Mouse (Mus musculus): ENCODE results near the gene Mtg2. TPM values are rescaled to one million over a fixed set of nuclear protein-coding genes. Genes with fewer than 3 reads are reported as not detected.

Gene Mtg2
- polyA plus RNA-seq, 1 experiment from 2014 or later: 33.1 TPM

GRCm38 (mm10) chr2:180047980-180048635 lies 22.3 kb upstream of the Mtg2 start:
- H3K9me3 ChIP-seq (ENCODE audit: control insufficient read depth, low read length): no peaks in the 10 kb centered on the region

GRCm38 (mm10) chr2:180050986-180051385 lies 19.4 kb upstream of the Mtg2 start:
- H3K9me3 ChIP-seq (ENCODE audit: control insufficient read depth, low read length): no peaks in the 10 kb centered on the region
- H3K4me3 ChIP-seq (ENCODE audit: low read length): no peak overlapping the region
- H3K27me3 ChIP-seq (replicated peaks; ENCODE audit: control insufficient read depth, insufficient read depth, low read length): no peaks in the 10 kb centered on the region
- no peak overlapping the region for H3K27ac ChIP-seq (ENCODE audit: low read depth, low read length)
- no peak overlapping the region for H3K9ac ChIP-seq (ENCODE audit: low read depth, low read length)
- peaks cover 19% of the 10 kb centered on the region for H3K36me3 ChIP-seq (ENCODE audit: control insufficient read depth, insufficient read depth, low read length)
- no peak overlapping the region for H3K4me2 ChIP-seq (ENCODE audit: low read length)
- WGBS: 24% methylated on average over 5 of the region's 5 CpGs
- no peaks in the 10 kb centered on the region for H3K4me1 ChIP-seq (ENCODE audit: control insufficient read depth, insufficient read depth, low read depth, low read length)
- peak; percentile 55 for ATAC-seq

More at GRCm38 (mm10) chr2:180047980-180048635, 22.3 kb upstream of the Mtg2 start:
- WGBS: 96% methylated on average over 18 of the region's 18 CpGs
- no peak for ATAC-seq
- H3K9ac ChIP-seq (ENCODE audit: low read depth, low read length): no peak overlapping the region
- peaks cover 18% of the 10 kb centered on the region for H3K4me1 ChIP-seq (ENCODE audit: control insufficient read depth, insufficient read depth, low read depth, low read length)
- H3K27ac ChIP-seq (ENCODE audit: low read depth, low read length): no peak overlapping the region
- H3K27me3 ChIP-seq (replicated peaks; ENCODE audit: control insufficient read depth, insufficient read depth, low read length): no peaks in the 10 kb centered on the region
- no peak overlapping the region for H3K4me3 ChIP-seq (ENCODE audit: low read length)
- H3K4me2 ChIP-seq (ENCODE audit: low read length): no peak overlapping the region
- H3K36me3 ChIP-seq (ENCODE audit: control insufficient read depth, insufficient read depth, low read length): no peaks in the 10 kb centered on the region

- Histone ChIP-seq H3K27ac (ENCODE audit: low read depth, low read length) (no peak overlapping the region), H3K4me1 (ENCODE audit: control insufficient read depth, insufficient read depth, low read depth, low read length) (no peaks in the 10 kb centered on the region), H3K4me2 (ENCODE audit: low read length) (no peak overlapping the region), H3K9ac (ENCODE audit: low read depth, low read length) (no peak overlapping the region), H3K36me3 (ENCODE audit: control insufficient read depth, insufficient read depth, low read length) (peaks cover 29% of the 10 kb centered on the region), H3K4me3 (ENCODE audit: low read length) (no peak overlapping the region), H3K9me3 (ENCODE audit: control insufficient read depth, low read length) (no peaks in the 10 kb centered on the region), H3K27me3 (replicated peaks; ENCODE audit: control insufficient read depth, insufficient read depth, low read length) (no peaks in the 10 kb centered on the region)
- 91% methylated on average over 14 of the region's 14 CpGs for WGBS
- ATAC-seq: no peak
These were observed 18.2 kb upstream of the Mtg2 start for GRCm38 (mm10) chr2:180051986-180052733.

- peaks cover 37% of the 10 kb centered on the region for H3K36me3 ChIP-seq (ENCODE audit: control insufficient read depth, insufficient read depth, low read length)
- H3K27me3 ChIP-seq (replicated peaks; ENCODE audit: control insufficient read depth, insufficient read depth, low read length): no peaks in the 10 kb centered on the region
- no peak overlapping the region for H3K4me3 ChIP-seq (ENCODE audit: low read length)
- no peaks in the 10 kb centered on the region for H3K4me1 ChIP-seq (ENCODE audit: control insufficient read depth, insufficient read depth, low read depth, low read length)
- H3K27ac ChIP-seq (ENCODE audit: low read depth, low read length): no peak overlapping the region
- no peak overlapping the region for H3K9ac ChIP-seq (ENCODE audit: low read depth, low read length)
- 100% methylated on average over 9 of the region's 9 CpGs for WGBS
- H3K4me2 ChIP-seq (ENCODE audit: low read length): no peak overlapping the region
- H3K9me3 ChIP-seq (ENCODE audit: control insufficient read depth, low read length): no peaks in the 10 kb centered on the region
- no peak for ATAC-seq
These were observed 17.4 kb upstream of the Mtg2 start for GRCm38 (mm10) chr2:180053001-180053400.

- WGBS: 95% methylated on average over 11 of the region's 11 CpGs
- Histone ChIP-seq H3K9ac (ENCODE audit: low read depth, low read length) (no peak overlapping the region), H3K4me3 (ENCODE audit: low read length) (no peak overlapping the region), H3K27ac (ENCODE audit: low read depth, low read length) (no peak overlapping the region), H3K27me3 (replicated peaks; ENCODE audit: control insufficient read depth, insufficient read depth, low read length) (no peaks in the 10 kb centered on the region), H3K36me3 (ENCODE audit: control insufficient read depth, insufficient read depth, low read length) (peaks cover 54% of the 10 kb centered on the region), H3K4me1 (ENCODE audit: control insufficient read depth, insufficient read depth, low read depth, low read length) (no peaks in the 10 kb centered on the region), H3K4me2 (ENCODE audit: low read length) (no peak overlapping the region), H3K9me3 (ENCODE audit: control insufficient read depth, low read length) (no peaks in the 10 kb centered on the region)
- ATAC-seq: no peak
These were observed 6.9 kb upstream of the Mtg2 start for GRCm38 (mm10) chr2:180063338-180064131.

GRCm38 (mm10) chr2:180069770-180070480 lies 463 bp upstream of the Mtg2 start:
- 37% methylated on average over 20 of the region's 20 CpGs for WGBS
- H3K27ac ChIP-seq (ENCODE audit: low read depth, low read length): peak overlapping the region; percentile 94

GRCm38 (mm10) chr2:180071671-180072070 lies 1.3 kb downstream of the Mtg2 start:
- H3K9me3 ChIP-seq (ENCODE audit: control insufficient read depth, low read length): no peaks in the 10 kb centered on the region
- no peak overlapping the region for H3K9ac ChIP-seq (ENCODE audit: low read depth, low read length)
- no peak overlapping the region for H3K27ac ChIP-seq (ENCODE audit: low read depth, low read length)
- 87% methylated on average over 2 of the region's 2 CpGs for WGBS
- peaks cover 14% of the 10 kb centered on the region for H3K4me1 ChIP-seq (ENCODE audit: control insufficient read depth, insufficient read depth, low read depth, low read length)
- H3K27me3 ChIP-seq (replicated peaks; ENCODE audit: control insufficient read depth, insufficient read depth, low read length): no peaks in the 10 kb centered on the region
- peaks cover 18% of the 10 kb centered on the region for H3K36me3 ChIP-seq (ENCODE audit: control insufficient read depth, insufficient read depth, low read length)
- peak overlapping the region; percentile 95; the same call in 1 of the 2 replicates for H3K4me2 ChIP-seq (ENCODE audit: low read length)
- ATAC-seq: no peak
- no peak overlapping the region for H3K4me3 ChIP-seq (ENCODE audit: low read length)

More at GRCm38 (mm10) chr2:180069770-180070480, 463 bp upstream of the Mtg2 start:
- peak overlapping the region; percentile 95 for H3K4me2 ChIP-seq (ENCODE audit: low read length)
- no peak; the same call in 1 of the 2 replicates for ATAC-seq
- H3K36me3 ChIP-seq (ENCODE audit: control insufficient read depth, insufficient read depth, low read length): peaks cover 18% of the 10 kb centered on the region
- H3K9me3 ChIP-seq (ENCODE audit: control insufficient read depth, low read length): no peaks in the 10 kb centered on the region
- H3K4me3 ChIP-seq (ENCODE audit: low read length): peak overlapping the region; percentile 75
- peak overlapping the region; percentile 88 for H3K9ac ChIP-seq (ENCODE audit: low read depth, low read length)
- H3K4me1 ChIP-seq (ENCODE audit: control insufficient read depth, insufficient read depth, low read depth, low read length): peaks cover 14% of the 10 kb centered on the region
- no peaks in the 10 kb centered on the region for H3K27me3 ChIP-seq (replicated peaks; ENCODE audit: control insufficient read depth, insufficient read depth, low read length)

- no peaks in the 10 kb centered on the region for H3K27me3 ChIP-seq (replicated peaks; ENCODE audit: control insufficient read depth, insufficient read depth, low read length)
- H3K9ac ChIP-seq (ENCODE audit: low read depth, low read length): no peak overlapping the region
- no peak overlapping the region for H3K27ac ChIP-seq (ENCODE audit: low read depth, low read length)
- no peak overlapping the region for H3K4me3 ChIP-seq (ENCODE audit: low read length)
- H3K36me3 ChIP-seq (ENCODE audit: control insufficient read depth, insufficient read depth, low read length): peaks cover 10% of the 10 kb centered on the region
- ATAC-seq: no peak
- peaks cover 14% of the 10 kb centered on the region for H3K4me1 ChIP-seq (ENCODE audit: control insufficient read depth, insufficient read depth, low read depth, low read length)
- 77% methylated on average over 7 of the region's 7 CpGs for WGBS
- no peaks in the 10 kb centered on the region for H3K9me3 ChIP-seq (ENCODE audit: control insufficient read depth, low read length)
- H3K4me2 ChIP-seq (ENCODE audit: low read length): no peak overlapping the region
These were observed 2.5 kb downstream of the Mtg2 start for GRCm38 (mm10) chr2:180072886-180073285.
